Mouse (Mus musculus) cerebellum, postnatal 10 days (tissue): Measurements from ENCODE around the gene Olfr1413.
A peak's percentile ranks its signal among the peaks of the same experiment; 100 is the strongest.

Source experiments
- DNase-seq, 2 experiments: peaks; one replicate each; pipeline ENCODE4 v3.0.0; 2021; ENCODE audit warnings: mixed read lengths in 2 of 2

Olfr1413 gene

DNA sequence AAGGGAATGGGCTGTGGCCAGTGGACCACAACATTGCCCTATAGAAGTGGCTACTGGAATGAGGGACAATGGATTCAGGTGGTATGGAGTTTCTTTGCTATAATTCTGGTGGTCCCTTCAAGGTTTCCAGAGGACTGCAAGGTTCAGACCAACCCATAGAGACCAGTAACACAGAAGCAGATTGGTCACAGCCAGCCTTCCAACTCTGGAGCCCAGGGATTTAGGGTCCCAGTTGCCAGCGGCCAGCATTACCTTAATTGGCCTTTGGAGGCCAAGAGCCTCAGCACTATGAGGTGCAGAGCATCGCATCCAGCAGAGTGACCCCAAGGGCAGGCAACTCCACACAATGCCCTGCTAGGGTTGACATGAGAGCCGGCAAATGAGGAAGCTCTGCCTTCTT lies at the start of gene Olfr1413:
TSS of gene Olfr1413 (plus strand) at position 301 of the 400 bp plus-strand sequence.
- no peak for DNase-seq

- DNase-seq: peak; percentile 81 to 88
These were observed 49.7 kb upstream of the Olfr1413 start for GRCm38 (mm10) chr1:92521376-92521775.

GRCm38 (mm10) chr1:92523764-92524163 lies 47.4 kb upstream of the Olfr1413 start:
- DNase-seq: no peak

DNA sequence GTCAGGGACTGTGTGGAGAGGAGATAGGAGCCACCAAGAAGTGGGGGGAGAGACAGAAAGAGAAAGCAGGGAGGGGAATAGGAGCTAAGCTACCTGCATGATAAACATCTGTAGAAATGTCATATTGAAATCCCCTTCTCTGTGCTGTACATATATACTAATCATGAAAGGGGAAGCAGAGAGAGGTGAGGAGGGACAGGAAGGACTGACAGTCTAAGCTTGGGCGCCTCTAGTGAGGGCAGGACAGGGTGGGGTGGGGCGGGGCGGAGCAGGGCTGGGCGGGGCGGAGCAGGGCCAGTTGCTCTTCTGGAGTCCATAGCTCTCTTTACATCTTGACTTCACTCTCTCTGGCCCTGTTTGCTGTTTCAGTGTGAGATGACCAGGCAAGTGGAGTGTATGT lies 34.1 kb upstream of the Olfr1413 start:
- no peak for DNase-seq

DNA sequence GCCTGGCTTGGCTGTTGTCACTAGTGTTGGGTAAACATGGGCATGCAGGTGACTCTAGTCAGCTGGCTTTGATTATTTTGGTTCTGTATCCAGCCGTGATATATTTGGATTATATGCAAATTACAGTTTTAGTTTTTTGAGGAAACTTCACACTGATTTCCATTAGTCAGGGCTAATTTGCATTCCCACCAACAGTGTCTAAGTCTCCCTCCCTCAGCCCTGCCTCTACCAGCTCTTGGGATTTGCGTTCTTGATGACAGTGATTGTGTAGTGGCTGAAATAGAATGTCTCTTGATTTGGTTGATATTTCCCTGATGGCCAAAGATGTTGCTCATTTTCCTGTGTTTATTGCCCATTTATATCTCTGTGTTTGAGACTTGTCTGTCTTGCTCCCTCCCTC lies 32.1 kb upstream of the Olfr1413 start:
- DNase-seq: no peak

DNA sequence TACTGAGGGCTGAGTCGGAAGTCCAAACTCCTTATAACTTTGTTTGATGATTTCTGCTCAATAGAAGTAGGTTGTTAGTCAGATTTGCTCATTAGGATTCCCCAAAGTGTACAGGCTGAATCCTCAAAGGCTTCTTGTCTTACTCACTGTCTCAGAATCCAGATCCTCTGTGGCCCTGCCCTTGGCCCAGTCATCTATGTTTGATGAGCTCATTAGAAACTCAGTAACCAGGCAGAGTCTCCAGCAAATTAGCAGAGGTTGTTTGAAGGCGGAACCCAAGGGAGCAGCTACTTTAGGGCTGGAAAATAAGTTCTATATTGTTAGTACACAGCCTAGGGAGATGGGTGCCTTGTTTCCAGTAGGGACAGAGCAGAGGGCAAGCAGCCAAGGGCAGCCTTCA lies 25.2 kb upstream of the Olfr1413 start:
- DNase-seq: peak in 1 of 2 experiments; percentile 5

- no peak for DNase-seq
These were observed 14.4 kb downstream of the Olfr1413 start, which contains the start of gene Olfr1412 for GRCm38 (mm10) chr1:92585479-92585878. TSS of gene Olfr1412 (plus strand) at chr1:92585779.

DNA sequence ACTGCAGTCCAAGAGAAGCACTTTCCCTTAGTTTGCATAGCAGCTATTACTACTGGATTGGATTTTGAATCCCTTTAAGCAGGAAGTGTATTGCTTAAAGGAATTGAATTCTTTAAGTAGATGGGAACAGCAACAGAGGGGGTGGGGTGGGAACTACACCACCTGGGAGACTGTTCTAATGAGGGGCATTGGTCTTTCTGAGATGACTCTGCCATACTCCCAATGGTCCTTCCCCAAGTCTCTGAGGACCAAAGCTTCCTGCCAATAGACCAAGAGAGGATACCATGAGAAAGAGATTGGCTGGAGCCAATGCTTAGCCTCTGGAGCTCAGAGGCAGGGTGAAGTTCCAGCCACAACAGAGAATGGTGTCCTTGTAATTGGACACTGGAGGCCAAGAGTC lies 23.0 kb downstream of the Olfr1413 start, which contains the start of gene Olfr1411:
TSS of gene Olfr1411 (plus strand) at position 301 of the 400 bp plus-strand sequence.
- no peak for DNase-seq

- no peak for DNase-seq
These were observed 24.9 kb downstream of the Olfr1413 start for GRCm38 (mm10) chr1:92596019-92596418.

- no peak for DNase-seq
These were observed 34.4 kb downstream of the Olfr1413 start, which contains the start of gene Olfr1410 for GRCm38 (mm10) chr1:92605482-92605881. TSS of gene Olfr1410 (plus strand) at chr1:92605782.

DNA sequence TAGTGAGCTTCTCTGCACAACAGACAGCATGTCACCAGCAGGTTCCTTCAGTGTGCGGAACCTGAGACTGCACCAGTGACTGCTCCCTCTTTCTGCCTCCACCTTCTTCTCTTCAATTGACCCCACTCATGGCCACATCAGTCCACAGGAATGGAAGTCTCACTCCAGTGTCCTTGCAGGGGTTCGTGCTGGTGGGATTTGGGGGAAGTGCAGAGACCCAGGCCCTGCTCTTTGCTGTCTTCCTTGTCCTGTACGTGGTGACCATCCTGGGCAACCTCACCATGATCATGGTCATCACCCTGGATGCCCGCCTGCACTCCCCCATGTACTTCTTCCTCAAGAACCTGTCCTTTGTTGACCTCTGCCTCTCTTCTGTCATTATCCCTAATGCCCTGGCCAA lies 36.6 kb downstream of the Olfr1413 start:
- DNase-seq: no peak

GRCm38 (mm10) chr1:92611008-92611407 lies 39.9 kb downstream of the Olfr1413 start:
- DNase-seq: peak; percentile 88 to 93

DNA sequence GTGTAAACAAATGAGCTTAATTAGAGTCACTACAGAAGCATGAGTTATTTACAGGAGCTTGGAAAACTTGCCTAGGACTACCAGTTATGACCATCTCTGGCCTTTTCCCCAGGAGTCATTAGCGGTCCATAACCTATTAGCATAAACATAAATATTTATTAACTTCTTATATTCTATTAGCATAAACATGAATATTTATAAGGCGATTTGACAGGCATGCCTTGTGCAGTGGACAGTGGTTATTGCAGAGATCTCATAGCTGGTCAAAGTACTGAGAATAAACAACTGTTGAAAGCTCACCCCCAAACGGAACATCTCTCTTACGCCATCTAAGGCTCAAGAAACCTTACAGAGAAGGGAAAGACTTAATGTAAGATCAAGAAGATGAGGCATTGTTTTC lies 42.1 kb downstream of the Olfr1413 start:
- DNase-seq: no peak

GRCm38 (mm10) chr1:92614516-92614915 lies 43.4 kb downstream of the Olfr1413 start:
- peak; percentile 51 to 72 for DNase-seq

GRCm38 (mm10) chr1:92616046-92616445 lies 44.9 kb downstream of the Olfr1413 start:
- no peak for DNase-seq

- DNase-seq: no peak
These were observed 46.4 kb downstream of the Olfr1413 start, which contains the start of gene Olfr12 for GRCm38 (mm10) chr1:92617488-92617887. TSS of gene Olfr12 (plus strand) at chr1:92617788.

GRCm38 (mm10) chr1:92618360-92618759 lies 47.2 kb downstream of the Olfr1413 start:
- peak in 1 of 2 experiments; percentile 26 for DNase-seq
